Mouse (Mus musculus): ENCODE data around the gene Rbm12b1.
"Not testable (repeated sequence)": the region's sequence is repeated elsewhere in the genome, so short reads cannot be mapped to it uniquely, and the experiment has no call there.

The Rbm12b1 gene

GRCm38 (mm10) chr4:12140141-12140567 is at the start of gene Rbm12b1:
TSS of gene Rbm12b1 (plus strand) at chr4:12140264.
- peak; percentile 60 for DNase-seq

DNA sequence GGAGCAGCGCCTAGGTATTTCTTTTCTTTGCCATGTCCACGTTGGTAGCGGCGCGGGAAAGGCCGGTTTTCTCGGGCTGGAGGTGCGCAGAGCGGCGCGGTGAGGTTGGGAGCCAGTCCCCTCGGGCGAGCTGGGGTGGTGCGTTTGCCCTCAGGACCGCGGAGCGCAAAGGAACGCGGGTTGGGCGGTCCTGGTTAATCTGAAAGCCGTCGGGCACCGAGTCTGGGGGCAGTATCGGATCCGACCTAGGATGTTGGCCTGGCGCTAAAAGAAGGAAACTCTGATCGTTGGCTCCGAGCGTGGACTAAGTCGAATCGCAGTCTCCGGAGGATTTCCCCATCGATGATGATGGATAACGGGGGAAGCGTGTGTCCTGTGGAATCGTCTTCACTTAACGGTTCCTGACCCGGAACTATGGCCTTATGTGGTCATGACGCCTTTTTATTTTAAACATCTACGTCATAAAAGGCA is 563 bp downstream of the Rbm12b1 start:
- DNase-seq = not testable (repeated sequence)

GRCm38 (mm10) chr4:12141516-12141915 is 1.5 kb downstream of the Rbm12b1 start:
- DNase-seq = not testable (repeated sequence)

- DNase-seq = no peak
Observed at GRCm38 (mm10) chr4:12147660-12148059, 7.6 kb downstream of the Rbm12b1 start.

GRCm38 (mm10) chr4:12170986-12171317 is 30.9 kb downstream of the Rbm12b1 start:
- DNase-seq = no peak

- DNase-seq = peak; percentile 18 to 54
Observed at GRCm38 (mm10) chr4:12171318-12172091, 31.4 kb downstream of the Rbm12b1 start, which contains the start of gene Fam92a. TSS of gene Fam92a (minus strand) at chr4:12172015.

GRCm38 (mm10) chr4:12178992-12179391 is 38.9 kb downstream of the Rbm12b1 start:
- no peak for DNase-seq

Data from spleen, adult 18-20 months (tissue).